Comparison of ENCODE assay signal across 9 mouse cellular contexts in the genomic region with DNA sequence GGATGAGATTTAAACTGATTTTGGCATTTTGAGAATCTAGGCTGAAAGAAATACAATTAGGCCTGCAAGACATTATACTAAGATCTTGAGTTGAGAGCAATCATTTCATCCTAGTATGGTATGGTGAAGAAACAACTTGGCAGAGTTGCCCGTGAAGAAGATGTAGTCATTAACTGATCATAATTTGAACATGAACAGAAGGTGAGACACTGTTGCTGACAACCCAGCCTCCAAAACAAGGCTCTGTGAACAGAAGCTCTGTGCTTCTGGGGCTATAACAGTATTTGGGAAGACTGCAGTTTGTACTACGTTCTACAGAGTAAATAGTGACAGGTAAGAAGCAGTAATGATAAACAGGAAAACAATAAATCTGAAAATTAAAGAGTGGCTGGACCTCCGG.
"Had no signal": no experiment of that assay in that cellular context is flagged by ENCODE, and none has a peak within 500 bp of the region (broad histone marks: within the 10 kb centered on the region; RNA-seq: fewer than 3 reads in every experiment).

No protein-coding gene starts in this region.

- DNase-seq: kidney, adult 18-20 months; kidney, postnatal 25 days; left cerebral cortex, postnatal 4 days; liver, postnatal 0 days; lung, embryonic 14.5 days; right cerebral cortex, adult 18-20 months; right cerebral cortex, postnatal 14 days; right cerebral cortex, postnatal 4 days; thymus, postnatal 25 days had no signal
